Mouse (Mus musculus) forebrain, embryonic 13.5 days (tissue): ENCODE measurements at regions not wholly inside any gene's neighbourhood (a gene's known extent, or its start where the extent isn't known, plus 50 kb on each side); places are given as distances from the start of the nearest gene placed in this dataset.

ENCODE experiments used
- ATAC-seq: fragments of 200-750 bp; cut with Nextera tagmentation; 2 replicates; pipeline ENCODE4 v1.8.0; 2017
- H3K27ac ChIP-seq: fragments of 300-500 bp; sonication (generic); 2 replicates; pipeline ENCODE4 v1.5.1; 2015; ENCODE audit warnings: inconsistent platforms, mild to moderate bottlenecking, moderate library complexity
- H3K27me3 ChIP-seq: fragments of 300-500 bp; sonication (generic); 2 replicates; pipeline ENCODE4 v1.6.1; 2015; ENCODE audit warnings: mild to moderate bottlenecking, inconsistent platforms
- H3K36me3 ChIP-seq: fragments of 300-500 bp; sonication (generic); 2 replicates; pipeline ENCODE4 v1.6.1; 2015; ENCODE audit warnings: mild to moderate bottlenecking, inconsistent platforms; ENCODE audit not compliant: poor library complexity, severe bottlenecking
- H3K4me1 ChIP-seq: fragments of 300-500 bp; sonication (generic); 2 replicates; pipeline ENCODE4 v1.6.1; 2015; ENCODE audit warnings: inconsistent platforms
- H3K4me2 ChIP-seq: fragments of 300-500 bp; sonication (generic); 2 replicates; pipeline ENCODE4 v1.6.1; 2015; ENCODE audit warnings: inconsistent platforms, mild to moderate bottlenecking, moderate library complexity
- H3K4me3 ChIP-seq: fragments of 300-500 bp; sonication (generic); 2 replicates; pipeline ENCODE4 v1.5.1; 2015; ENCODE audit warnings: mild to moderate bottlenecking, inconsistent platforms
- H3K9ac ChIP-seq: fragments of 300-500 bp; sonication (generic); 2 replicates; pipeline ENCODE4 v1.6.1; 2015; ENCODE audit warnings: mild to moderate bottlenecking, inconsistent platforms
- H3K9me3 ChIP-seq: fragments of 300-500 bp; sonication (generic); replicated peaks from 2 replicates; pipeline ENCODE4 v1.6.1; 2016; ENCODE audit warnings: inconsistent platforms
- WGBS: fragments of 180-500 bp; shearing (Covaris S2); methylation state at CpG from one replicate; pipeline ENCODE4 v1.1.7; 2015; 5-methylcytosine and 5-hydroxymethylcytosine counted together

GRCm38 (mm10) chr12:35668716-35669115 is 133.9 kb upstream of the Ahr start:
- no peaks in the 10 kb centered on the region for H3K36me3 ChIP-seq
- no peaks in the 10 kb centered on the region for H3K27me3 ChIP-seq
- H3K4me1 ChIP-seq = no peaks in the 10 kb centered on the region
- H3K4me2 ChIP-seq = no peak overlapping the region
- no peak overlapping the region for H3K4me3 ChIP-seq
- no peak for ATAC-seq
- WGBS = 93% methylated on average over 1 of the region's 1 CpGs
- no peak overlapping the region for H3K27ac ChIP-seq
- H3K9me3 ChIP-seq = no peaks in the 10 kb centered on the region
- H3K9ac ChIP-seq = no peak overlapping the region

GRCm38 (mm10) chr12:35667705-35668104 is 132.9 kb upstream of the Ahr start:
- H3K4me2 ChIP-seq = no peak overlapping the region
- no peaks in the 10 kb centered on the region for H3K36me3 ChIP-seq
- no peak for ATAC-seq
- H3K27me3 ChIP-seq = no peaks in the 10 kb centered on the region
- WGBS = 95% methylated on average over 3 of the region's 3 CpGs
- no peak overlapping the region for H3K4me3 ChIP-seq
- no peaks in the 10 kb centered on the region for H3K9me3 ChIP-seq
- H3K27ac ChIP-seq = no peak overlapping the region
- no peak overlapping the region for H3K9ac ChIP-seq
- no peaks in the 10 kb centered on the region for H3K4me1 ChIP-seq

GRCm38 (mm10) chr12:35667218-35667617 is 132.4 kb upstream of the Ahr start:
- no peaks in the 10 kb centered on the region for H3K9me3 ChIP-seq
- no peaks in the 10 kb centered on the region for H3K4me1 ChIP-seq
- no peaks in the 10 kb centered on the region for H3K36me3 ChIP-seq
- no peak overlapping the region for H3K4me3 ChIP-seq
- no peak overlapping the region for H3K27ac ChIP-seq
- no peak overlapping the region for H3K9ac ChIP-seq
- no peak overlapping the region for H3K4me2 ChIP-seq
- no peak for ATAC-seq
- no peaks in the 10 kb centered on the region for H3K27me3 ChIP-seq

- no peak for ATAC-seq
- Histone ChIP-seq H3K4me2 (no peak overlapping the region), H3K27ac (no peak overlapping the region), H3K4me1 (no peaks in the 10 kb centered on the region), H3K4me3 (no peak overlapping the region), H3K9me3 (no peaks in the 10 kb centered on the region), H3K27me3 (no peaks in the 10 kb centered on the region), H3K9ac (no peak overlapping the region), H3K36me3 (no peaks in the 10 kb centered on the region)
- WGBS = 80% methylated on average over 2 of the region's 2 CpGs
Observed at GRCm38 (mm10) chr12:35666062-35666461, 131.2 kb upstream of the Ahr start.

- Histone ChIP-seq H3K9ac (no peak overlapping the region), H3K4me1 (no peaks in the 10 kb centered on the region), H3K4me3 (no peak overlapping the region), H3K4me2 (no peak overlapping the region), H3K36me3 (no peaks in the 10 kb centered on the region), H3K27ac (no peak overlapping the region), H3K9me3 (no peaks in the 10 kb centered on the region), H3K27me3 (no peaks in the 10 kb centered on the region)
- ATAC-seq = no peak
- WGBS = 92% methylated on average over 1 of the region's 1 CpGs
Observed at GRCm38 (mm10) chr12:35663062-35663461, 128.2 kb upstream of the Ahr start.

- Histone ChIP-seq H3K9ac (no peak overlapping the region), H3K4me2 (no peak overlapping the region), H3K27ac (no peak overlapping the region), H3K4me1 (no peaks in the 10 kb centered on the region), H3K4me3 (no peak overlapping the region), H3K36me3 (no peaks in the 10 kb centered on the region), H3K9me3 (no peaks in the 10 kb centered on the region), H3K27me3 (no peaks in the 10 kb centered on the region)
- WGBS = 82% methylated on average over 3 of the region's 3 CpGs
- ATAC-seq = no peak
Observed at GRCm38 (mm10) chr12:35656563-35656962, 121.7 kb upstream of the Ahr start.

GRCm38 (mm10) chr12:35649772-35650171 is 114.9 kb upstream of the Ahr start:
- no peaks in the 10 kb centered on the region for H3K9me3 ChIP-seq
- ATAC-seq = no peak
- no peaks in the 10 kb centered on the region for H3K4me1 ChIP-seq
- no peak overlapping the region for H3K4me2 ChIP-seq
- H3K27me3 ChIP-seq = no peaks in the 10 kb centered on the region
- H3K9ac ChIP-seq = no peak overlapping the region
- 94% methylated on average over 3 of the region's 3 CpGs for WGBS
- no peaks in the 10 kb centered on the region for H3K36me3 ChIP-seq
- H3K27ac ChIP-seq = no peak overlapping the region
- no peak overlapping the region for H3K4me3 ChIP-seq

GRCm38 (mm10) chr12:35642473-35642872 is 107.6 kb upstream of the Ahr start:
- Histone ChIP-seq H3K27me3 (no peaks in the 10 kb centered on the region), H3K9ac (no peak overlapping the region), H3K4me3 (no peak overlapping the region), H3K36me3 (no peaks in the 10 kb centered on the region), H3K9me3 (no peaks in the 10 kb centered on the region), H3K4me1 (no peaks in the 10 kb centered on the region), H3K27ac (no peak overlapping the region), H3K4me2 (no peak overlapping the region)
- no peak for ATAC-seq

GRCm38 (mm10) chr12:35641741-35642140 is 106.9 kb upstream of the Ahr start:
- Histone ChIP-seq H3K27me3 (no peaks in the 10 kb centered on the region), H3K9me3 (no peaks in the 10 kb centered on the region), H3K36me3 (no peaks in the 10 kb centered on the region), H3K4me1 (no peaks in the 10 kb centered on the region), H3K4me3 (no peak overlapping the region), H3K4me2 (no peak overlapping the region), H3K9ac (no peak overlapping the region), H3K27ac (no peak overlapping the region)
- ATAC-seq = no peak
- 18% methylated on average over 1 of the region's 1 CpGs for WGBS

GRCm38 (mm10) chr12:35640911-35641345 is 106.1 kb upstream of the Ahr start:
- H3K9me3 ChIP-seq = no peaks in the 10 kb centered on the region
- WGBS = 44% methylated on average over 3 of the region's 3 CpGs
- H3K9ac ChIP-seq = no peak overlapping the region

GRCm38 (mm10) chr12:35623484-35623883 is 88.6 kb upstream of the Ahr start:
- H3K4me3 ChIP-seq = no peak overlapping the region
- no peak for ATAC-seq
- H3K4me2 ChIP-seq = no peak overlapping the region
- H3K36me3 ChIP-seq = no peaks in the 10 kb centered on the region
- 82% methylated on average over 3 of the region's 3 CpGs for WGBS
- H3K9ac ChIP-seq = no peak overlapping the region
- H3K4me1 ChIP-seq = no peaks in the 10 kb centered on the region
- H3K27me3 ChIP-seq = no peaks in the 10 kb centered on the region
- H3K9me3 ChIP-seq = no peaks in the 10 kb centered on the region
- no peak overlapping the region for H3K27ac ChIP-seq

More at GRCm38 (mm10) chr12:35640911-35641345, 106.1 kb upstream of the Ahr start:
- H3K36me3 ChIP-seq = no peaks in the 10 kb centered on the region
- H3K4me2 ChIP-seq = no peak overlapping the region
- H3K4me3 ChIP-seq = no peak overlapping the region
- no peak for ATAC-seq
- no peaks in the 10 kb centered on the region for H3K4me1 ChIP-seq
- H3K27ac ChIP-seq = no peak overlapping the region
- no peaks in the 10 kb centered on the region for H3K27me3 ChIP-seq

GRCm38 (mm10) chr12:35614885-35615284 is 80.0 kb upstream of the Ahr start:
- H3K27ac ChIP-seq = no peak overlapping the region
- H3K4me1 ChIP-seq = no peaks in the 10 kb centered on the region
- H3K9ac ChIP-seq = no peak overlapping the region
- no peak overlapping the region for H3K4me3 ChIP-seq
- 79% methylated on average over 4 of the region's 4 CpGs for WGBS
- no peaks in the 10 kb centered on the region for H3K27me3 ChIP-seq
- no peak overlapping the region for H3K4me2 ChIP-seq
- ATAC-seq = no peak
- H3K36me3 ChIP-seq = no peaks in the 10 kb centered on the region
- H3K9me3 ChIP-seq = no peaks in the 10 kb centered on the region

GRCm38 (mm10) chr12:35607652-35608051 is 72.8 kb upstream of the Ahr start:
- Histone ChIP-seq H3K9ac (no peak overlapping the region), H3K4me1 (no peaks in the 10 kb centered on the region), H3K4me2 (no peak overlapping the region), H3K4me3 (no peak overlapping the region), H3K9me3 (no peaks in the 10 kb centered on the region), H3K27ac (no peak overlapping the region), H3K27me3 (no peaks in the 10 kb centered on the region), H3K36me3 (no peaks in the 10 kb centered on the region)
- no peak for ATAC-seq
- WGBS = 92% methylated on average over 1 of the region's 1 CpGs
